Mouse (Mus musculus): ENCODE measurements around the gene Psmc6. TPM values are rescaled to one million over a fixed set of nuclear protein-coding genes. Genes with fewer than 3 reads are reported as not detected.
A peak's percentile ranks its signal among the peaks of the same experiment; 100 is the strongest.

The Psmc6 gene
- polyA plus RNA-seq, 1 experiment from 2014 or later, result 148 TPM

DNA sequence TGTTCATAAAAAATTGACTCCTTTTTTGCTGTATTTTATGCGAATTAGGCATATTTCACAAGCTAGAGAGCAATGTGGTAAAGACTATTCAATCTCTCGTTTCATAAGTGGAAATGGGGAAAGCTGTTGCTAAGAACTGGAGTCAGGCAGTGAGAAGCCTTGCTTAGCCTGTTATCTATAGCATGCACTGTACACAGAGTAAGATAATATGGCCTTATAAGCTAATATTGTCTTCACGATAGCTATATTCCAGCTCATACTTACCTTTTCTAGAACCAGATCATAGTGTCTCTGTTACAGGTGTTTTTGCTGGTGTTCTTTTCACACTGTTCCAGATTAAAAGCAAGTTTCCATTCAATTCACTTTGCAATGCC lies 10.4 kb upstream of the Psmc6 start:
- 0 out of 2 replicates have a peak, but pooled peaks cover 6% of the 10 kb centered on the region for H3K4me1 ChIP-seq (replicated peaks)
- no peak overlapping the region for H3K4me3 ChIP-seq (replicated peaks)
- 0 out of 2 replicates have a peak overlapping the region, but pooled peaks have one; percentile 95 for H3K27ac ChIP-seq
- no peaks in the 10 kb centered on the region for H3K36me3 ChIP-seq
- H3K27me3 ChIP-seq (replicated peaks), result no peaks in the 10 kb centered on the region
- H3K9me3 ChIP-seq, result no peaks in the 10 kb centered on the region
- WGBS, result 53% methylated on average over 3 of the region's 3 CpGs
- no peak overlapping the region for H3K4me2 ChIP-seq (replicated peaks)
- H3K9ac ChIP-seq, result no peak overlapping the region
- no peak for ATAC-seq

DNA sequence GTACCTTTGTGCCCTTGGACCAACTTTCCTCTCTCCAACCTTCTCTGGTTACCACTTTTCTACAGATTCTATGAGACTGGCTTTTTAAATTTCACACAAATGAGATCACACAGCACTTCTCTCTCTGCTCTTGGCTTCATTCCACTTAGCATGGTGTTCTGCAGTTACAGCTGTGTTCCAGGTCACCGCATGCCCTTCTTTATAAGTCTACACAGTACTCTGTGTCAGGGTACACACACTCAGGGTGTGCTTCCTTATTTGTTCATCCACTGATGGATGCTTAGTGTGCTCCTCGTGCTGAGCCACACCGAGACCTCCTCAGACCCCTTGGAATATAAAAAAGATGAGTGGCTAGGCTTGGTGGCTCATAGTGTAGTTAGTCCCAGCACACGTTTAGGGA lies 9.5 kb upstream of the Psmc6 start:
- Histone ChIP-seq H3K27me3 (replicated peaks) (no peaks in the 10 kb centered on the region), H3K9ac (no peak overlapping the region), H3K36me3 (no peaks in the 10 kb centered on the region), H3K9me3 (no peaks in the 10 kb centered on the region), H3K4me1 (replicated peaks) (0 out of 2 replicates have a peak, but pooled peaks cover 6% of the 10 kb centered on the region), H3K4me3 (replicated peaks) (no peak overlapping the region), H3K27ac (no peak overlapping the region), H3K4me2 (replicated peaks) (no peak overlapping the region)
- 76% methylated on average over 4 of the region's 4 CpGs for WGBS
- ATAC-seq, result no peak

DNA sequence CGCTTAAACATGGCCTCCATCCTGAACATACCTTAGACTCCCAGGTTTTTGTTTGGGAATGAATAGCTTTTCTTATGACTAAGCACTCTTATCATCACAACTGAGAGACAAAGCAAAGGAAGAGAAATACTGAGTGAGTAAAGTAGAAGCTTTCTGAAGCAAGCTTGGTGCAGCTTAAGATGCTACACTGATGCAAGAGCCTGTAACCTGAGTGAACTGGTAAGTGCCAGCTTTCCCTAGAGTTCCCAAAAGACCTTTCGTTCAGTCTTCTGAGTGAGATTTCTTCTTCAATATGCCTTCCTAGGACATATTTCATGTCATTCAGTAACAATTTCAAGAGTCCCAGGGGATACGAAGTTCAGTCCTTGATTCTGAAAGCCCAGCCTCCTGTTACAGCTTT lies 8.5 kb upstream of the Psmc6 start:
- ATAC-seq, result no peak
- Histone ChIP-seq H3K4me2 (replicated peaks) (no peak overlapping the region), H3K4me1 (replicated peaks) (0 out of 2 replicates have a peak, but pooled peaks cover 4% of the 10 kb centered on the region), H3K9me3 (no peaks in the 10 kb centered on the region), H3K36me3 (no peaks in the 10 kb centered on the region), H3K27ac (no peak overlapping the region), H3K4me3 (replicated peaks) (no peak overlapping the region), H3K27me3 (replicated peaks) (no peaks in the 10 kb centered on the region), H3K9ac (no peak overlapping the region)
- 82% methylated on average over 3 of the region's 3 CpGs for WGBS

DNA sequence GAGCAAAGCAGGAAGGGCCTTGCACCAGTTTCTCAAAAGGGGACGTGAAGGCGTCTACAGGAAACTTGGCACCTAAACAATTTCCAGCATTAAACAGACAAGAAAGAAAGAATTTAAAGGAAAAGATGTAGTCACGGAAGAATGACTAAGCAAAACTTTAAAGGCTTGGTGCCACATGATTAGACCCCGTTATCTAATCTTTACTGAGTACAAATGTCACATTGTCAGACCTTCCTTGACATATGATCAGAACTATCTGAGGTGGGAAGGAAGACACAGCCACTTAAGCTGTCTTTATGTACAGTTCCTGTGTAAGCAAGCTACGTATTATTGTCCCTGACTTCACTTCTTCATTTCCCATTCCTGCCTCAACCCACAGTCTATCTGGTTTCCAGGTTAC lies 8.0 kb upstream of the Psmc6 start:
- Histone ChIP-seq H3K36me3 (no peaks in the 10 kb centered on the region), H3K4me1 (replicated peaks) (no peaks in the 10 kb centered on the region), H3K9ac (no peak overlapping the region), H3K9me3 (no peaks in the 10 kb centered on the region), H3K27ac (peak overlapping the region; percentile 27; the same call in 1 of the 2 replicates), H3K4me3 (replicated peaks) (no peak overlapping the region), H3K4me2 (replicated peaks) (no peak overlapping the region), H3K27me3 (replicated peaks) (no peaks in the 10 kb centered on the region)
- WGBS, result 55% methylated on average over 5 of the region's 5 CpGs
- no peak for ATAC-seq

DNA sequence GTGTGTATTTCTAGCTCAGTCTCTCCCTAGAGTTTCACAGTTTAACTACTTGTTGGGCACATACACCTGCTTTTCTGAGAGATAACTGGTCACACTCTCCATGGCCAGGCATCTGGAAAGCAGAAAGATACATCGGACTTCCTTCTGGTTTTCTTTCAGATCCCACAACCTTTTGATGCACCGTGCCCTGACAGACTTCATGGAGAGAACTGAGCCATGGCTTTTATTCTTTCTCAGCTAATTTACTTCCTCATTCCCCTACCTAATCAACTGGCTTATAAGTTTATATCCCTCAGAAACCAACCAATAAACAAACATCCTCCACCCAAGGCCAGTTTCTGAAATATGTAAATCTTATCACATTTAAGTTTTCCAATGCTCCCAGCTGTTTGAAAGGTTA lies 7.1 kb upstream of the Psmc6 start:
- Histone ChIP-seq H3K4me2 (replicated peaks) (no peak overlapping the region), H3K9ac (no peak overlapping the region), H3K36me3 (no peaks in the 10 kb centered on the region), H3K4me1 (replicated peaks) (no peaks in the 10 kb centered on the region), H3K27me3 (replicated peaks) (no peaks in the 10 kb centered on the region), H3K9me3 (no peaks in the 10 kb centered on the region), H3K27ac (no peak overlapping the region), H3K4me3 (replicated peaks) (no peak overlapping the region)
- no peak for ATAC-seq
- 86% methylated on average over 2 of the region's 2 CpGs for WGBS

DNA sequence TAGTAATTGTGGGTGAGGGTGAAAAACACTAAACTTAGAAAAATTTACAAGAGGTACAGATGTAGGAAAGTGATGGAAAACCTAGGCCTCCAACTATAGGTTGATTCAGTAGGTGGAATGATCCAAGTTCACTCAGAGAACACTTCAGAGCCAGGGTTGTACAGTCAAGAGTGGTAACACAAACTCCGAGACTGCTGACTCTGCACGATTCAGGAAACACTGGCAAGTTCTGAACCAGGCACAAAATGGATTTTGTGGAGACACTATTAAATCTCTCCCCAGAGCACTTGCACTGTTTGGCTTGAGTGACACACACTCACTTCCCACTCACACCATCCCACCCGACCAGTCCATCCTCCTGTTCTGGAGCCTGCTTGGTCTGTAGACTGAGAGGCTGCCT lies 6.3 kb upstream of the Psmc6 start:
- Histone ChIP-seq H3K27ac (no peak overlapping the region), H3K27me3 (replicated peaks) (no peaks in the 10 kb centered on the region), H3K4me2 (replicated peaks) (no peak overlapping the region), H3K4me3 (replicated peaks) (no peak overlapping the region), H3K9me3 (no peaks in the 10 kb centered on the region), H3K36me3 (no peaks in the 10 kb centered on the region), H3K4me1 (replicated peaks) (no peaks in the 10 kb centered on the region), H3K9ac (no peak overlapping the region)
- ATAC-seq, result no peak
- 83% methylated on average over 3 of the region's 3 CpGs for WGBS

DNA sequence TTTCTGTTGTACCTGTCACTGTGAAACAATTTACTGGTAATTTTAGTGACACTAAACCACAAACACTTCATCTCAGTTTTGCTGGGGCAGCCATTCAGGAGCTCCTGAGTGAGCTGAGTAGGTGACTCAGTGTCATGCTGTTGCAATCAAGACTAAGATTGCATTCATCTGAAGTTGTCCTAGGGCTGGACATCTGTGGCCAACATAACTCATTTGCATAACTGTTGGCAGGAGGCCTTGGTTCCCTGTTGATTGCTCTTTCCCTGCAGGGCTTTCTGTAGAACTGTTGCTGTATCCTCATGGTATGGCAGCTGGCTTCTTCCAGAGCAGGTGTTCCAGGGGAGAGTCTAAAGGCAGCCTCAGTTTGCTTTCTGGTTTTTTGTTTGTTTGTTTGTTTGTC lies 4.1 kb upstream of the Psmc6 start:
- no peak overlapping the region for H3K27ac ChIP-seq
- no peaks in the 10 kb centered on the region for H3K4me1 ChIP-seq (replicated peaks)
- H3K4me2 ChIP-seq (replicated peaks), result no peak overlapping the region
- no peak overlapping the region for H3K4me3 ChIP-seq (replicated peaks)
- H3K36me3 ChIP-seq, result no peaks in the 10 kb centered on the region
- no peaks in the 10 kb centered on the region for H3K27me3 ChIP-seq (replicated peaks)
- no peak overlapping the region for H3K9ac ChIP-seq
- H3K9me3 ChIP-seq, result no peaks in the 10 kb centered on the region
- ATAC-seq, result no peak

DNA sequence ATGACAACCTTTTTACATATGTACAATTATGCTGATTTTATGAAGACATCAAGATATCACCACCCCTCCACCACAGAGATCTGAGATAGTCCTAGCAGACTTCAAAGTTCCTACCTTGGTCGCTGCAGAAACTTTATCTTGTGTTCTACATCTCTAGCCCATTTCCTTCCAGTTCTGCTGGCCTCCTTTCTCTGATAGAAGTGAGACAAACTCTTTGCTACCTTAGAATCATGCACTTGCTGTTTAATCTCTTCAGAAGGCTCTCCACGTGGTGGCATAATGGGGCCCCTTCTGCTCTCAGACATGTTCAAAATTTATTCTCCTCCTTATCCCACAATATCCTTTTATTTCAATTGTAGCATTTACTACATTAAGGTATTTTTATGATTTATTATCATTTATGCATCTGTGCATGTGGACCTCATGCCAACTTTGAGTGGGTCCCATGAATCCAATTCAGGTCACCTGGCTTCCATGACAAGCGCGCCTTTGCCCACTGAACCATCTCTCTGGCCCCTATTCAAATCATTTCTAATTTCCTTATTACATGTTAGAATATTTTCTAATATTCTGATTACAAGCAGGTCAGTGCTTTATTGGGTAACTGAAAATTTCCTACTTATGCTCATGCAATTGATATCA lies 1.4 kb upstream of the Psmc6 start:
- WGBS, result 92% methylated on average over 4 of the region's 4 CpGs
- ATAC-seq, result no peak
- Histone ChIP-seq H3K36me3 (peaks cover 6% of the 10 kb centered on the region), H3K27me3 (replicated peaks) (no peaks in the 10 kb centered on the region), H3K27ac (no peak overlapping the region), H3K4me1 (replicated peaks) (0 out of 2 replicates have a peak, but pooled peaks cover 3% of the 10 kb centered on the region), H3K4me3 (replicated peaks) (no peak overlapping the region), H3K9me3 (no peaks in the 10 kb centered on the region), H3K4me2 (replicated peaks) (no peak overlapping the region), H3K9ac (no peak overlapping the region)

DNA sequence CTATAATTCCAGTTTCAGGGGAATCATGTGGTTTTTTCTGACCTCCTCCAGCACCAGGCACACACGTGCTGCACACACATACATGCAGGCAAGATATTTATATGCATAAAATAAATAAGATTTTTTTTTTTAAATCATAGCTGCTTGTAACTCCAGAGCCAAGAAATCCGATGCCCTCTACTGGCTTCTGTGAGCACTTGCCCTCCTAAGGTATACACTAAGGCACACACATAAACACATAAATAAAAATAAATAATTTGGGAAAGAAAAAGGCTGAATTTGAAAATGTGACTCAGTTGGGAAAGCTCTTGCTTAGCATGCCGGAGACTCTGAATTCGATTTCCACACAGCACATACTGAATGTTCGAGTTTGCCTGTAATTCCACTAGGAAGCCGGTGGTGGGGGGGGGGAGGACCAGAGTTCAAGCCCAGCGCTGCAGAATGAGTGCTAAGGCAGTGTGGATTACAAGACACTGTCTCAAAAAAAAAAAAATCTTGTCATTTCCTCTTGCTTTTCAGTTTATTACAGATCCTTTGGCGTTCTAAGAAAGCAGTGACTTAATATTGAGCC lies 485 bp upstream of the Psmc6 start:
- 0 out of 2 replicates have a peak overlapping the region, but pooled peaks have one; percentile 48 for H3K27ac ChIP-seq
- peaks cover 6% of the 10 kb centered on the region for H3K36me3 ChIP-seq
- H3K4me2 ChIP-seq (replicated peaks), result peak overlapping the region; percentile 57
- 0 out of 2 replicates have a peak, but pooled peaks cover 3% of the 10 kb centered on the region for H3K4me1 ChIP-seq (replicated peaks)
- 0 out of 2 replicates have a peak overlapping the region, but pooled peaks have one; percentile 27 for H3K9ac ChIP-seq
- no peaks in the 10 kb centered on the region for H3K9me3 ChIP-seq
- 10% methylated on average over 8 of the region's 8 CpGs for WGBS
- peak; percentile 52 for ATAC-seq
- H3K4me3 ChIP-seq (replicated peaks), result peak overlapping the region; percentile 75
- H3K27me3 ChIP-seq (replicated peaks), result no peaks in the 10 kb centered on the region

DNA sequence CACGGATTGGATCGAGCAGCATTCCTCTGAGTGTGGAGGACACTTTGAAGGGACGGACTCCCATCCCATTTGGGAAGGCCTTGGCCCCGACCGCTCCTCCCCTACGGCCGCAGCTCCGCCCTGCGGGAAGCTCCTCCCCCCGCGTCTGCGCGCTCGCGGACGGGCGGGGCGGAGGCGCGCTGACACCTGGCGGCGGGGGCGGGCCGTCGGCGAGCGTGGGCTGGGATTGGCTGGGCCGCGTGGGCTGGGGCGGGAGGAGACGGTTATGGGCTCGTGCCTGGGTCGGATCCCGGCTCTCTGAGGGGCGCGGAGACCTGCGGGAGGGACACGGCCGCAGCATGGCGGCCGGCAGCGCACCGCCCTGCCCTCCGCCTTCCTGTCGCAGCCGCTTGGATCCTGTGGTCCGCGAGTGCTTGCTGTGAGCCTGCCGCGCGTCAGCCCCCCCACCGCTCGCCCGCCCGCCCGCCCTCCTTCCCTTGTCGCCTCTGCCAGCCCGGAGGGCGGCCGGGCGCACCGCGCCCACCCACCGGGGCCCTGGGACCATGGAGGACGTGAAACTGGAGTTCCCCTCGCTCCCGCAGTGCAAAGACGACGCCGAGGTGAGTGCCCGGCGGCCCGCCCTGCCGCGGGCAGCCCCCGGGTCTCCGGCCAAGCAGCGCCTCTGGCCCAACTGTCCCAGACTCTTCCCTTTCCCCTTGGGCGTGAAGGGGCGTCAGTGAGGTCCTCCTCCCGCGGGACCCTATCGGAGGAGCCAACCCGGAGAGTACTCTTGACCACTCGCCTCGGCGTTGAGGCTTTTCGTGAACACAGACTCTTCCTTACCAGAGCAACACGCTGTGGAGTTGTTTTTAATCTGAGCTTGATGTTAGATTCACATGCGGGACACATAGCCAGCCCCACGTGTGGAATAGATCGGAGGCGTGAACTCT lies 21.6 kb downstream of the Psmc6 start, which contains the start of gene Styx:
Styx (plus strand) TSS at position 163 of the 929 bp plus-strand sequence.
- peaks cover 10% of the 10 kb centered on the region for H3K36me3 ChIP-seq
- H3K4me1 ChIP-seq (replicated peaks), result peaks cover 4% of the 10 kb centered on the region
- H3K9me3 ChIP-seq, result no peaks in the 10 kb centered on the region
- no peaks in the 10 kb centered on the region for H3K27me3 ChIP-seq (replicated peaks)
- H3K4me2 ChIP-seq (replicated peaks), result peak within 1 kb of the TSS; percentile 64
- peak within 1 kb of the TSS; percentile 75 for H3K4me3 ChIP-seq (replicated peaks)
- under 1% methylated on average over 79 of the region's 93 CpGs for WGBS
- ATAC-seq, result peak; percentile 99
- H3K9ac ChIP-seq, result peak within 1 kb of the TSS; percentile 83
- H3K27ac ChIP-seq, result peak within 1 kb of the TSS; percentile 79

DNA sequence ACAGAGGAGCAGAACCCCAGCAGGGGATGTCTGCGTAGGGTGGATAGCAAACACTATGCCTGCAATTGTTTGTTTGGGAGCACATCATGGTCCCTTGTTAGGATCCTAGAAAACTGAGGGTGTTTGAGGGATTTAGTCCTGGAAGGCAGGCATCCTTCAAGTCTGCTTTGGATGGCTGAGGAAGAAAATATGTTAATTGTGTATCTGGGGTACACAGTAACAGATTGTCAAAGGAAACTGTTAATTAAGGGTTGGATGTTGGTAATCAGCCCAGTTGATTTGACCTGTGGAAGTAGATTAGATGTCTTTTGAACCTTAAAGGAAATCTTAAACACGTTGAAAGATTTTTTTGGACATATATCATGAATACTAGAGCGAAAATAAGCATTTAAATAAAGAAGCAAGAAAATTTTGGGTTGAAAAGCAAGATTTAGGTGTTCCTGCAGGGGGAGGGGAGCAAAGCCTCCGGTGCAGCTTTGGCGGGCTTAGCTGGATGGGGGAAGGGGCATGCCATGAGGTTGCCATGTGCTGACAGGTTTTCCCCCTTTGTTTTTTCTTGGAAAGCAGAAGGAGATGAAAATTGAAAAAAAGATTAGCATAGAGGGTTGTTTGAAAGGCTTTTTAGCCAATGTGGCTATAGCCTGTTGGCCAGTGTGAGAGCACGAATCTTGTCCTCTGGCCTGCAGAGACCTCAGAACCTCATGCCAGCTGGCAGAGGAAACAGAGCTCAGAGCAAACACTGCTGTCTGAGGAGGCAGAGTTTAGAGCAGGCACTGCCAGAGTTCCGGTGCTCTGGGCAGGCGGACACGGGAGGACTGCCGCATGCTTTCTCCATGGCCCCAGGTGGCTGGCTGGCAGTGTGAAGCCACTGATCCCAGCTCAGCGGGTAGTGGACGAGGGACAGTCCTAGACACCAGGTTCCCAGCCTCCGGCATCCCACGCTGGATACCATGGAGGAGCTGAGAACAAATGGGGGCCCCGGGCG lies 34.9 kb downstream of the Psmc6 start:
- Histone ChIP-seq H3K36me3 (peaks cover 6% of the 10 kb centered on the region), H3K4me3 (replicated peaks) (no peak overlapping the region), H3K27ac (no peak overlapping the region), H3K9me3 (no peaks in the 10 kb centered on the region), H3K4me2 (replicated peaks) (no peak overlapping the region), H3K4me1 (replicated peaks) (no peaks in the 10 kb centered on the region), H3K9ac (no peak overlapping the region), H3K27me3 (replicated peaks) (no peaks in the 10 kb centered on the region)
- 90% methylated on average over 16 of the region's 16 CpGs for WGBS
- no peak for ATAC-seq
